Mouse (Mus musculus) adrenal gland (tissue): ENCODE measurements around the gene 9530003J23Rik.

ENCODE experiments used
- intact Hi-C: fragments of 180-260 bp; cut with DNase I; formaldehyde crosslinking; loops from one replicate; pipeline ENCODE4 v1.15.1; 2025

9530003J23Rik gene

DNA sequence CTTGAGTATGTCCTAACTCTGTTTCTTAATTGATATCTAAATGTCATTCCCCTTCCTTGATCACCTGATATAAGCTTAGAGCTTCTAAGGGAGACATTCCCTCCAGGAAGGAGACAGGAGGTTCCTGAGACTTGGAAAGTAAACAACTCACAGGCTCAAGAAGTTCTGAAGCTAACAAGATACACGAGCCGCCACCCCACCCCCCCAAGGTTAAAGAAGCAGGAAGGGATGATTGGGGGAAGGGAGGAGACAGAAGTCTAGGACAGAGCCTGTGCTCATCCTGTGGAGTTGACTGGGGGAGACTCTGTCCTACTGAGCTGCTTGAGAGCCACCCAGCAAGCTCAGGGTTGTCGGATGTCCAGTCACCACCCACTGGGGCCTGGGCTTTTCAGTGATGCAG, 12.5 kb downstream of the 9530003J23Rik start:
- intact Hi-C loops, result loop anchor here (5.0 kb wide), 1 partner anchor 211 kb away; no protein-coding TSS in a partner anchor

DNA sequence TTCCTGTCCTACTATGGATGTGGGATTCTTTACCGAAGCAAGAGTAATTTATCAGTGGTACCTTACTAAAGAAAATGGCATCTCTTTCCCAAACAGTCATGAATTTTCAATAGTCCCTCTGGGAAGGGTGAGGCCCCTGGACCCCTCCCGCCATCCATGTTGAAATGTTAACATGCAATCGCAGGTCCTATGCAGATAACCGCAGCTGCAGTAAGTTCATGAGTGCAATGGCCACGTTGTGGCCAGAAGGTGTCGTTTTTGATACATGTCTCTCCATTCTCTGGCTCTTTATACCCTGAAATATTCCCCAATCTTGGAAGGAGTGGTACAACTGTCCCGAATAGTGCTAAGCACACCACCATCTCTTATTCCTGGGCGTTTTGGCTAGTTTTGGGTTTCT, 13.4 kb downstream of the 9530003J23Rik start:
- intact Hi-C loops, result loop anchor here (5.0 kb wide), 1 partner anchor 212 kb away; no protein-coding TSS in a partner anchor

DNA sequence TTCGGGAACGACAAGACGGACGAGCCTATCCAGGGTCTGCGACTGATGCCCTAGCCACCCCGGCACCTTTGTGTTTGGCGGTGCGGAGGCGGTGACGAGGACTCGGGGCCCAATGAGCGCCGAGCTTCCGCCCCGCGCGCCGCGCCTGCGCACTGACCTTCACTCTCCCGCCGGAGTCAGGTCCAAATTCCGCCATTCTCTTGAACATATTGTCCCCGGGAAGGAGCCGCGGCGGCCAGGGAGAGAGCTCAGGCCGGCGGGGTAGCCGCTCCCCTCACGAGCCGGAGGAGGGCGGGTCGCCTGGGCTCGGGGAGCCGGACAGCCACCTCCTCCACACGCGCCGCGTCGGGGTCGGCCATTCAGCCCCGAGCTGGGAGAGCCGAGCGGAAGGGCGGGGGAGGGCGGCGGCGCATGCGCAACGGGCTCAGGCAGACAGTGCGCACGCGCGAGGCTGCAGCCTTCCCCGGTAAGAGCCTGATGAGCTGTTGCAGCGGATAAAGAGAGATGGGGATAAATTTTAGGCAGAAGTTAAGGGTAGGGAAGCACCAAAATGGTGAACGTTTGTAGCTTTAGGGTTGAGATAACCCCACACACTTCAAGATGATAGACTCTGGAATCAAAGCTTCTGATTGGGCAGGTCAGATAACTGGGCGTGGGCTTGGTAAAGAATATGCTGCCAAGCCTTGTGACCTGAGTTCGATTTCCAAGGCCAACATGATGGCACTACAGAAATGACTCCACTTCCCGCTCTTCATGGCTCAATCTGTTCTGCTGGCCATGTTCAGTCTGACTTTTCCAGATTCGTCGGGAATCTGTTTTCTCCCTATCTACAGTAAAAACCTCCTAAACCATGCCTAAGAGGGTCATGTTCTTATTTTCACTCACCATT, 14.2 kb downstream of the 9530003J23Rik start, which contains the start of gene Yeats4:
Yeats4 (minus strand) TSS at position 406 of the 889 bp plus-strand sequence.
- intact Hi-C loops, result no loop called here

DNA sequence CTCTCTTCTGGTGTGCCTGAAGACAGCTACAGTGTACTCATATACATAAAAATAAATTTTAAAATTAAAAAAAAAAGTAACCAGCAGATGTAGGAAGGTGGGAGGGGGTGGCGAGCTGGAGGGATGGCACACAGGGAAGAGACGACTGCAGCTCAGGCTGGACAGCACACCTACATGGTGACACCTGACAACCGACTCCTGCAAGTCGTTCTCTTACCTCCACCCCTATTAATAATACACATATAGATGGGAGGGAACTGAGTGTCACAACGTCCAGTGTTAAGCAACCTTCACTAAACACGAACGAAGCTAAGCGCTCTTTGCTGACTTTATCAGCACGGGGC, 14.8 kb downstream of the 9530003J23Rik start:
- intact Hi-C loops, result no loop called here

DNA sequence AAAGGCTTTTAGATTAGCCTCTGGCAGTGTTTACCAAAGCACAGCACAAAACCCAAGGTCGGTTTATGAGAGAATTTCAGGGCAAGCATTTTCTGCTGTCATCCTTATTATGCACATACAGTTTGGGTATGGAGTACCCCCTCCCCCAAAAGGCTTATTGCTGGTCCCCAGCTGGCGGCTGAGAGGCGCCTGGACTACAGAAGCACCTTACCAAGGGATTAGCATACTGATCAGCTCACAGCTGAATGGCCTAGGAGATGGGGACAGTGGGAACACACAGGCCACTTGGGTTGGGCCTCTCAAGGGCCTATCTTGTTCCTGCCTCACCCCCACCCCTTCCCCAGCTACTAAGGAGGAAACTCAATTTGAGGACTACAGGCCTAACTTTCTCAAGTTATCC, 15.7 kb downstream of the 9530003J23Rik start:
- intact Hi-C loops, result no loop called here

DNA sequence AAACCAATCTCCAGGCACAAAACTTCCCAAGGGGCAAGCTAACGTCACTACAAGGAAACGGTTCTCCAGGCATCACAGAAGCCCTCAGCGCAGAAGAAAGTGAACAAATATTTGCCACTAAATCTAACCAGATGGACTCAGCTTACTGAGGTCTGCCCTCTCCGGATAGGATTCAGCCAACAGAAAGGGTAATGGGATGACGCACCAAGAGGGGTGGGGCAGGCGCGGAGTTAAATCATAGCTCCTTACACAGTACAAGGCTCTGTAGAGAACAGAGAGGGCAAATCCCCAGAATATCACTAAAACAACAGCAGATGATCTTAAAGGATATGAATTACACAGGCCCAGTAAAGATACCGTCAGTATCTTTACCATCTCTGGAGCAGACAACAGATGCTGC, 20.2 kb downstream of the 9530003J23Rik start:
- intact Hi-C loops, result no loop called here

DNA sequence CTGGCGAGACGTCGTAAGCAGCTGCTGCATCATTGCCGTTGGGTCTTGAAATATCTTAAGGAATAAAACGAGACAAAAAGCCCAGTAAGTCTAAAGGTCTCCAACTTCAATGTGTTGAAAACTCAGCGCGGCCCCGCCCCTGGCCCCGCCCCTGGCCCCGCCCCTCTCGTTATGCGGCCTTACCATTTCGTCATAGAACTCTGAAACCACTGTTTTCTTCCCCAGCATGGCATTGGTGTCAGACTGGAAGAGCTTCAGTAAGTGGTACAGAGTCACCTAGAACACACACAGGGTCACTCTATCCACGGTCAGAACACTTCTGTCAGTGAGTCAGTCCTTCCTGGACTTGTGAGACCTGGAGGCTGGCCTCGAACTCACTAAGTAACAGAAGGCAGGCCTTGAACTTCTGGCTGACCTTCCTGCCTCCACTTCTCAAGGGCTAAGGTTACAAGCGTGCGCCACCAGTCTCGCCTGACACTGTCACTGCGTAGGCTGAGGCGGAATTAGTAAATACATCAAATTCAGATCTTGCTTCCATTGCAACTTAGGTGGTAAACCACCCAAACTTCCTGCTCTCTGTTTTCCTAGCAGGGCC, 21.2 kb downstream of the 9530003J23Rik start:
- intact Hi-C loops, result no loop called here

DNA sequence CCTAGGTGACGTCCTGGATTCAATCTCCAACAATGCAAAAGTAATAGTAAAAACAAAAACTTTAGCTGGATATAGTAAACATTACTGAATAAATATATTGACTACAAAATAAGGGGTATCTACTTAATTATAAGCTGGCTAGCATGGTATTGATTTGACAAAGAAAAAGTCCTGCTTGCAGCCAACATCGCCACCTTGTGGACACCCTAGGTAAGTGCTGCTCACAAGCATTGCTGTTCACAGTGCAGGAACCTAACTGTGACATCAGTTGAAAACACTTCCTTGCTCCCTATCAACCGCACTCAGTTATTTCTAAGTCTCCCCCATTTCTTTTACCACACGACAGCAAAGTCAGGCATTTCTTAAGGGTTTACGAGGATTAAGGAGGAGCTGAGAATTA, 21.7 kb downstream of the 9530003J23Rik start:
- intact Hi-C loops, result no loop called here

DNA sequence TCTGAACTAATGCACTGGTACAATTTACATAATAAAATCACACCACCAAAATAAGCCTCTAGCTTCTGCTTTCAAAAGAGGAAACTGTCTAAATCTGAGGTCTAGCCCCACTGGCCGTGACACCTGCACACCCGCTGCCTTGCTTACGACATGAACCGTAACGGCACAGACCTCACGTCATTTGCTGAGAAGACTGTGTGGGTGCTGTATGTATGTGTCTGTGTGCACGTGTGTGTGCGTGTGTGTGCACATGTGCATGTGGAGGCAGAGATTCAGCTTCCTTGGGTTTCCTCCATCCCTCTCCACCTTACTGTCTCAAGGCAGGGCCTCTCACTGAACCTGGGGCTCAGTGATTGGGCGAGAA, 22.4 kb downstream of the 9530003J23Rik start:
- intact Hi-C loops, result no loop called here

DNA sequence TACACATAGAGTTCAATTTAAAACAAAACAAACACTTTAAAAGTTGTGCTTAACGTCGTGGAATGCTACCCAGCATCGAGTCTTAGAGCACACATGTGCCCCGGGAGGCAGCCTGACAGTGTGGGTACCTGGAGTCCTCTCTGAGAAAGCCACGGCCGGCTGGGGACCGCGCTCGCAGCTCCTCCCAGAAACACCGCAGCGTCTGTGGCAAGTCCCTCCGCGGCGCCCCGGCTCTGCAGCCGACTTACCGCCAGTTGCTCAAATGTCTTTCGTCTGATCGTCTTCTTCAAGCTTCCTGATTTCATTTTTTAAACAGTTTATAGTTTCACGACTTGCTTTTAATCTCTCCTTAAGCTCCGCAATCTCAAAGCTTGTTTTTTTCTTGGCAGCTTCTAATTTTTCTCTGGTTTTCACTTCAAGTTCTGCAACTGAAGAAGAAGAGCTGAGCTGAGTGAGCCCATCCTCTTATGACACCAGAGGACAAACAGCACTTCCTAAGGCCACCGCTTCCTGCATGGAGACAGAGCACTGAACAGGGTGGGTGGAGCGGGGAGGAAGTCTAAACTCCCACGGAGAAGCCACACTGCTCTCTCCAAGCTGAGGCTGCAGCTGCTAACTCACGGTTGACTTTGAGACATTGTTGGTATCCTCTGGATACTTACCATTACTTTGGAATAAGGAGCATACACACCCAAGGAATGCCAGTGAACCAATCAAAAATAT, 22.9 kb downstream of the 9530003J23Rik start:
- intact Hi-C loops, result no loop called here

DNA sequence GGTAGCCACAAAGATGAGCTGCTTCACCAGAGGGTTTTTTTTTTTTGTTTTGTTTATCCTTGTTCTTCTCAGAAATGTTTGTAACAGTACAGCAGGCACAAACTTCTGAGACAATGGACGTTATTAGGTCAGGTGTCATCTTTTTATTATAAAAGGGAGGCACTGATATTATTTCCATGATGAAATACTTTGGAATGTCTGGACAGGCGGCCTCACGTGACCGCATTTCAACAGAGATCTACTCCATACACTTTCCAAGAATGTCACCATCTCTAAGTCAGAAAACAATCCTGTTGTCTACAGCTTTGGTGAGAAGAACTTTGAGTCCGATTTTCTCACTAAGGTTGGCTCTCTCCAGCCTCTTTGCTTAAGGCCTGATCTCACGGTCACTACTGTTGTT, 27.5 kb downstream of the 9530003J23Rik start:
- intact Hi-C loops, result no loop called here

DNA sequence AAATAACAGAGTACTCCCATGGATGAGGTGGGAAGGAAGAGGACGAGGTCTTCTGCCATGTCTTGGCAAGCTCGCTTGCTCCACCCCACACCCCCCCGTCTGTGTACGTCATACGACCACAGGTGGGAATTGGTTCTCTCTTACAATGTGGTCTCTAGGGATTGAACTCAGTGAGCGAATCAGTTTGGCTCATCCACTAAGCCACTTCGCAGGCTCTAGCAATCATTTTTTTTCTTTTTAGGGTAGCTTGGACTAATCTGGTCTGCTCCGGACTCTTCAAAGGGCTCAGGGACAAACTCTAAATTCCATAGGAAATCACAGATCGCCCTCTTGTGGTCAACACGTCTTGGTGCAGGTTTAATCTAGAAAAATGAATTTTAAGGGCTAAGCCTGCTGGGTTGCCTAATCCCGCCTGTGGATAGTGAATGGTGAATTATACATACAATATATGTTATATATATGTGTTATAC, 29.0 kb downstream of the 9530003J23Rik start:
- intact Hi-C loops, result loop anchor here (5.0 to 10.0 kb wide), 3 partner anchors 125 to 265 kb away; no protein-coding TSS in a partner anchor

DNA sequence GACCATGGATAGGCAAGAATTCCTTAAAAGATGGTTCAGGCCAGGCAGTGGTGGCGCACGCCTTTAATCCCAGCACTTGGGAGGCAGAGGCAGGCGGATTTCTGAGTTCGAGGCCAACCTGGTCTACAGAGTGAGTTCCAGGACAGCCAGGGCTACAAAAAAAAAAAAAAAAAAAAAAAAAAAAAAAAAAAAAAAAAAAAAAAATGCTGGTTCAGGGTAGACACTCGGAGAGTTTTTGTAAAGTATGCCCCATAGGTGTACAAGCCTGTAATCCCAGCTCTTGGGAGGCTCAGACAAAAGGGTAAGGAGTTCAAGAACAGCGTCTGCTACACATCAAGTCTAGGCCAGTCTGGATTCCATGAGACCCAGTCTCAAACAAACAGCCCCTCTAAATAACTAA, 29.7 kb downstream of the 9530003J23Rik start:
- intact Hi-C loops, result loop anchor here (5.0 to 10.0 kb wide), 3 partner anchors 124 to 264 kb away; no protein-coding TSS in a partner anchor

DNA sequence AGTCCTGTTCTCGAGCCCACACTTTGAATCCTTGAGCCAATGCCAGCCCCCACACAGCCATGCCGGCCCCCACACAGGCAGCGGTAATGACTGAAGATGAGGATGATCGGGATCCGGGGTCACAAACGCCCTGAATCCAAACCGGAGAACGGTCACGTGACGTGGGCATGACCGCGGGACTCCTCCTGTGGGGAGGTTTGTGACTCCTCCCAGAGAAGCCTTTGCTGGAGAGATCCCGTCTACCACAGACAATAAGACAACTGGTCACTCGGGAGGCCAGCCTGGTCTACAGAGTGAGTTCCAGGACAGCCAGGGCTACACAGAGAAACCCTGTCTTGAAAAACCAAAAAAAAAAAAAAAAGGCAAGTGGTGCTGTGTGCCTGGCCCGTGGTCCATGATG, 30.3 kb downstream of the 9530003J23Rik start:
- intact Hi-C loops, result loop anchor here (5.0 to 10.0 kb wide), 3 partner anchors 123 to 263 kb away; no protein-coding TSS in a partner anchor

DNA sequence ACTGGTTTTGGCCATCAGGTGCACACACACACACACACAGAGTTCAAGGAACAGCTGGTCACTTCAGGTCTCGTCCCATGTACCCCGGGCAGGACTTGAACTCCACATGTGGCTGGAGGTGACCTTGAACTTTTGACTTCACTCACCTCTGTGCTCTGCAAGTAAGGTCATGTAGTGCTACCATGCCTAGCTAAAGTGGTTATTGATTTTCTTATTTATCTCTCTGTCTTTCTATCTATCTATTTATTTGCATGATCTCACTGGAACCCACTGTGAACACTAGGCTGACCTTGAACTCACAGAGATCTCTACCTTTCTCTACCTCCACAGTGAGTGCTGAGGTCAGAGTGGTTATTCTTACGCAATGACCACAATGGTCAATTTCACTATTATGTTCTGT, 32.4 kb downstream of the 9530003J23Rik start:
- intact Hi-C loops, result loop anchor here (5.0 to 10.0 kb wide), 3 partner anchors 121 to 261 kb away; no protein-coding TSS in a partner anchor

DNA sequence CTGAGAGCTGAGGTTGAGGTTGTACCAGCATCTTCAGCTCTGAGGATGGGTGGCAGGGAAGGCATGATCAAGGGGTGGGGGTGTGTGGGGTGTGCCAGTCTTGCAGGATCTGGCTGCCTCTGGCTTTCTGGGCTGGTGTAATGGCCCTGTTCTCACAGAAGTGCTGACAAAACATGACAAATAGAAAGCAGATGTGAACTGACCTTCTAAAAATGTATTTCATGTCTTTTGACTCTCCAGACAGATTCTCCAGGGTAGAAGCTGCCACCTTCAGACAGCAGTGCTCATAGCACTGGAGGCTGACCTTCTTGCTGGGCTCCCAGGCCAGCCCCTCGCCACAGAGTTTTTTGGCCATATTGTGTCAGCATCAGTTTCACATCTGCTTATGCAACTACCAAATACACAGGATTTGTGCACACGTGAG, 34.9 kb downstream of the 9530003J23Rik start:
- intact Hi-C loops, result loop anchor here (10.0 kb wide), 2 partner anchors 119 to 259 kb away; no protein-coding TSS in a partner anchor

DNA sequence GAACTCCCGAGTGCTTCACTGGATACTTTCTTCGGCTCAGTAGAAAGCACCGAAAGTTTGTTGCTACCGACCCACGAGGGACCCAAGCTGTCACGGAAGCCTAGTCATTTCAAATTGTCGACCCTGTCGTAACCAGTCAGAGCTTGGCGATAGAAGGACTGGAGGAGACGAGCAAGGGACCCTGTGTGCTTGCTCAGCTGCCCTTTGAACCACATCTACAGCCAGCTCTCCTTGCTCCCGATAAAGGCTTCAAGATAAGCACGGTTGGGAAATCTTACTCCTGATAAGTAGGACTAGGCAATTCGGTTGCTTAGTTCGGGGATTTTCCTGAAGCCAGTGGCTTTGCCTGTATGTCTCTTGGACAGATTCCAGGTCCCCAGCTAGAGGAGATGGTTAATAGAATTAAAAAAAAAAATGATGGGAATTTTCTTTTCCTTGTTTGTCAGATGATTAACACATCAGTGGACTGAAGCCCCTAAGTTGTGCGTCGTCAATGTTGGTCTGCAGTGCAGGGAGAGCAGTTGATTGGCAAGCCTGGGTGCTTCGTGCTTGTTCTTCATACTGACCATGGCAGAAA, 35.4 kb downstream of the 9530003J23Rik start:
- intact Hi-C loops, result loop anchor here (10.0 kb wide), 2 partner anchors 118 to 258 kb away; no protein-coding TSS in a partner anchor

DNA sequence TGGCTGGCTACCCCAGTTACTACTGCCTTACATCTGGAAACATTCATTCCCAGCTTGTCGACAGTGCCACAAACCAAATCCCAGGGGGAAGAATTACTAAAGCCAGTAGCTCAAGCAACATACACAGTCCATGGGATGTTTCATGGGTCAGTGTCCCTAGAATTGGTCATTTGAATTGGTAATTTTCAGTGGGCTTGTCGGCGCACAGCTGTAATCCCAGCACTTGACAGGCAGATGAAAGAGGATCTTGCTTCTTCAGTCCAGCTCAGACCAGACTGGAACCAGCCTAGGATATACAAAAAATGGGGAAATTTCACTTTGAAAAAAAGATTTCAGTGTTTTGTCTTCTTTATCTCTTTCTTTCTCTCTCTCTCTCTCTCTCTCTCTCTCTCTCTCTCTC, 38.8 kb downstream of the 9530003J23Rik start:
- intact Hi-C loops, result loop anchor here (10.0 kb wide), 2 partner anchors 115 to 255 kb away; no protein-coding TSS in a partner anchor

DNA sequence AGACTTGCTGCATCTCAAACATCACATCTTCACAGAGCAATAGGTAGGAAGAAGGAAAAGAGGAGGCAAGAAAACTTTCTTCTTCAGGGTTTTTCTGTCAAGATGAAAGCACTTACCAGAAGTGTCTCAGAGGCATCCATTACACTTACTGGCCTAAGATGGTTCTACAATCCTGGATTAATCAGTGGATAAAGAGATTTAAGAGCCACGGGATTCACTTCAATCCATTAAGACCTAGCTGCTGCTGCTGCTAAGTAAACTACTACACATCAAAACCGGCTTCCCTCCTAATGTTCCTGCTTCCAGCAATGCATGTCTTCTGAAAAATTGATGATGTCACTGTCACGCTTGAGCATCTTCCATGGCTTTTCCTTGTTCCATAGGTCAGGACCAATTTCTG, 41.8 kb downstream of the 9530003J23Rik start:
- intact Hi-C loops, result no loop called here

DNA sequence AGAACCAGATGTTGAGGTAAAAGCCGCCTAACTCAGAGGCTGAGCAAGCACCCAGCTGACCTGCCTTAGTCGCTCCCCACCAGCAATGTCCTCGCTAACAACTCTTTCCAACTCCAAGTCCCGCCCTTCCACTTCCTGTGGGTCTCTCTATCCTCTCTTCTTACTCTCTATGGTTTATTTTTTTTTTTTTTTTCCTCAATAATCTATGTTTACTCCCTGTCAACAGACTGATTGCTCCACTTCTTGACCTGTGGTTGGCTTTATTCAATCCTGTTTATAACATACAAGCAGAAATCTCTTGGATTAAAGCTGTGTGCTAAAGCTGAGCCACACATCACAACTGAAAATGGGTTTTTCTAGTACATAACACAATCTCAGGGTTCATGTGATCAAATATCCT, 42.8 kb downstream of the 9530003J23Rik start:
- intact Hi-C loops, result no loop called here

DNA sequence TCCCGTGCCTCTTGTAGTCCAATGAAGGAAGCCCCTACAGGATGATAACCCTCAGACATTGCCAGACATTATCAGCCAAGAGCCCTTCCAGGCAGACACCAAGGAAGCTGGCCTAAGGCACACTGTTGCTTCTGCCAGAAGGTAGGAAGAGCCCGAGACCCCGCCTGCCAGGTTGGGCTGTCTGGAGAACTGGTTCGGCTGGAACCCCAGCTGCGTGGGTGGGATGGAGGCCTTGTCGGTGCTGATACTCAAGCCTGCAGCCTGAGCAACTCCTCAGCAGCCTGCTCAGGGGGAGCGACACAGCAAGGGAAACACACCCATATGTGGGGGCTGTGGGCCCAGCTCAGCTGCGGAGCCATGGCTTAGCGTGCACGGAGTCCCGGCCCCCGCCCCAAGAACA, 43.5 kb downstream of the 9530003J23Rik start:
- intact Hi-C loops, result no loop called here
